Mouse (Mus musculus): ENCODE results near the gene Gm10521. TPM values are rescaled to one million over a fixed set of nuclear protein-coding genes. Genes with fewer than 3 reads are reported as not detected.

Gene Gm10521
- polyA plus RNA-seq, 2 experiments, result 0.16 TPM; not detected in 1

DNA sequence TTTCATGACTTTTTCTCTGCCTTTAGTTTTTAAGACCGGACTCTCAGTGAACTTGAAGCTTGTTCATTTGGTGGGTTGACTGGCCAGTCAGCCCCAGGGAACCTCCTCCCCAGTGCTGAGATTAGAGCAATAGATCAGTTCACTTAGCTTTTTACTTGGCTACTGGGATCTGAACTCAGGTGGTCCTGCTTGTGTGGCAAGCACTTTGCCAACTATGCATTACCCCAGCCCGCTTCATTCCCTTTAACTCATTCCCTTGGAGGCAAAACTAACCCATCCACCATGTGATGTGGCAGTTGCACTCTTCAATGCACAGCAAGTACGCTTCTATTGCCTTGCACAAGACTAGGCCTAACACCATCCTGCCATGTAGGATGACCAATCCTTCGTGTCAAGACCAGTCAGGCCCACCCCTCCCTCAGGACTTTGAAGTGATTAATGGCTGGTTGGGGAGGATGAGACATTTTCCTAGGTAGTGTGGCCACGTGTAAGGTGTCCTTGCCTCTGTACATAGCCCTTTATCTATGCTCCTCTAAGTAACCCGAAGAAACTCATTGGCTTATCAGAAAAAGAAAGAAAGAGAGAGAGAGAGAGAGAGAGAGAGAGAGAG is 24.5 kb downstream of the Gm10521 start:
- Histone ChIP-seq H3K9me3 (ENCODE audit: control insufficient read depth, low read length) (no peaks in the 10 kb centered on the region), H3K4me1 (ENCODE audit: control insufficient read depth, insufficient read depth, low read length) (no peaks in the 10 kb centered on the region), H3K27ac (replicated peaks; ENCODE audit: low read depth, low read length) (no peak overlapping the region), H3K27me3 (ENCODE audit: control insufficient read depth, insufficient read depth, low read length) (no peaks in the 10 kb centered on the region), H3K36me3 (ENCODE audit: control insufficient read depth, insufficient read depth, low read length) (no peaks in the 10 kb centered on the region), H3K9ac (ENCODE audit: low read depth, low read length, severe bottlenecking) (no peak overlapping the region), H3K4me3 (replicated peaks; ENCODE audit: low read length) (no peak overlapping the region), H3K4me2 (replicated peaks; ENCODE audit: low read depth, low read length, severe bottlenecking) (no peak overlapping the region)
- DNase-seq (ENCODE audit: low spot score) (no peak), ATAC-seq (ENCODE audit: low FRiP score, low read depth) (no peak)
- 75% methylated on average over 6 of the region's 6 CpGs for WGBS
- no peak for TF ChIP-seq POLR2A (IDR thresholded peaks at IDR 0.05; ENCODE audit: borderline replicate concordance, extremely low read depth, insufficient read depth, insufficient read length)

DNA sequence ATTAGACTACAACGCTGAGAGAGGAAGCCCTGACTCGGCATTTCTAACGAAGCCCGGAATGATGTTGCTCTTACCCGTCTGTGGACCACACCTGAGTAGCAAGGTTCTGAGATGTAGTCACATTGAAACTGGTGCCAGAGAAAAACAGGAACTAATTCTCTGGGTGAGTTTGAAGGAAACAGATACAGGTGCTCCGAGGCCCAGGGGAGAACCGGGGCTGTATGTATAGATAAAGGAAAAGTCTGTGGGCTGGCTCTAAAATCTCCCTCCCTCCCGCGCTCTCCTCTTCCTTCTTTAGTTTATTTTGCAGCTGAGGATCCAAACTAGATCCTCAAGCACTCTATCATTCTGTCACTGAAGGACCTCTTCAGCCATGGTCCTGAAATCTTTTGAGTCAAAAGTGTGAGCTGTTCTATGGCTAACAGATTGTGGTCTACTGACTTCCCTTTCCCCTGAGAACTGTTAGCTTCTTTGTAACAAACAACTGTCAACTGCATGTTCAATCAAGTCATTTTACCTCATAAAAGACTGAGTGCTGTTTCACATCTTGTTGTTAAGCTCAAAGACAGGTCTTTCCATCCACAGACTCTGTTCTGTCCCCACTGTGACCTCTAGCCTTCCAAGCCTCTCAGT is 25.6 kb downstream of the Gm10521 start:
- ATAC-seq (ENCODE audit: low FRiP score, low read depth) (no peak), DNase-seq (ENCODE audit: low spot score) (no peak)
- no peaks in the 10 kb centered on the region for H3K9me3 ChIP-seq (ENCODE audit: control insufficient read depth, low read length)
- no peaks in the 10 kb centered on the region for H3K36me3 ChIP-seq (ENCODE audit: control insufficient read depth, insufficient read depth, low read length)
- H3K4me1 ChIP-seq (ENCODE audit: control insufficient read depth, insufficient read depth, low read length), result no peaks in the 10 kb centered on the region
- no peaks in the 10 kb centered on the region for H3K27me3 ChIP-seq (ENCODE audit: control insufficient read depth, insufficient read depth, low read length)
- H3K27ac ChIP-seq (replicated peaks; ENCODE audit: low read depth, low read length), result no peak overlapping the region
- whole genome bisulfite sequencing, result 74% methylated on average over 9 of the region's 9 CpGs
- no peak overlapping the region for H3K4me2 ChIP-seq (replicated peaks; ENCODE audit: low read depth, low read length, severe bottlenecking)
- no peak for TF ChIP-seq POLR2A (IDR thresholded peaks at IDR 0.05; ENCODE audit: borderline replicate concordance, extremely low read depth, insufficient read depth, insufficient read length)
- no peak overlapping the region for H3K9ac ChIP-seq (ENCODE audit: low read depth, low read length, severe bottlenecking)
- no peak overlapping the region for H3K4me3 ChIP-seq (replicated peaks; ENCODE audit: low read length)

DNA sequence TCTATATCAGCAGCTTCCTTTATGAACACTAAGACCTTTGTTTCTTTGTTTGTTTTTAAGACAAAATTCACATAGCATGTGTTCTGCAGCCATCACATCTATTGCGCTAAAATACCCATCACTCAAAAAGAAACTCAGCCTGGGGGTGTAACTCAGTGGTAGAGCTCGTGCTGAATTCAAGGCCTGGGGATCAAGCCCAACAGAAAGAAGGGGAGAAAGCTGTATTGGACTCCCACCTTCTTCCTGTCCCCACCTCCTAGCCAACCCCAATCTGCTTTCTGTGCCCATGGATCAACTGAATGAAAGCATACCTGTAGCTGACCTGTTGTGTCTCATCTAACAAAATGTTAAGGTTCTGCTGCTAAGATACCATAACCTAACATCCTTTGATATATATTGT is 26.2 kb downstream of the Gm10521 start:
- Histone ChIP-seq H3K4me2 (replicated peaks; ENCODE audit: low read depth, low read length, severe bottlenecking) (no peak overlapping the region), H3K9ac (ENCODE audit: low read depth, low read length, severe bottlenecking) (no peak overlapping the region), H3K9me3 (ENCODE audit: control insufficient read depth, low read length) (no peaks in the 10 kb centered on the region), H3K27ac (replicated peaks; ENCODE audit: low read depth, low read length) (no peak overlapping the region), H3K27me3 (ENCODE audit: control insufficient read depth, insufficient read depth, low read length) (no peaks in the 10 kb centered on the region), H3K4me1 (ENCODE audit: control insufficient read depth, insufficient read depth, low read length) (no peaks in the 10 kb centered on the region), H3K36me3 (ENCODE audit: control insufficient read depth, insufficient read depth, low read length) (no peaks in the 10 kb centered on the region), H3K4me3 (replicated peaks; ENCODE audit: low read length) (no peak overlapping the region)
- 69% methylated on average over 2 of the region's 2 CpGs for WGBS
- no peak for TF ChIP-seq POLR2A (IDR thresholded peaks at IDR 0.05; ENCODE audit: borderline replicate concordance, extremely low read depth, insufficient read depth, insufficient read length)
- ATAC-seq (ENCODE audit: low FRiP score, low read depth), result no peak
- DNase-seq (ENCODE audit: low spot score), result no peak

DNA sequence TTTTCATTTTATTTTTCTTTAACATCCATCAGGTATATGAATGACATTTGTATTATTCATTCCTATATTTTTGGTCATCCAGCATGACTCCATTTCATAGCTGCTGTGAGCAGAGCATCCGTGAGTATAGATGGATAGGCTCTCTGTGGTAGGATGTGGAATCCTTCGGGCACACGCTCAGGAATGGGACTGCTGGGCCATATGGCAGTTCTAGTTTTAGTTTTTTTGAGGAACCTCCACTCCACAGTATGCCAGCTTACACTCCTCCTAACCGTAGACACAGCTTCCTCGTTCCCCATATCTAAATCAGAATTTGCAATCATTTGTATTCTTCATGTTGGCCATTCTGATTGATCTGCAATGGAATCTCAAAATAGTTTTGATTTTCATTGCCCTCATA is 27.4 kb downstream of the Gm10521 start:
- ATAC-seq (ENCODE audit: low FRiP score, low read depth), result no peak
- H3K27me3 ChIP-seq (ENCODE audit: control insufficient read depth, insufficient read depth, low read length), result no peaks in the 10 kb centered on the region
- 88% methylated on average over 5 of the region's 5 CpGs for WGBS
- TF ChIP-seq POLR2A (IDR thresholded peaks at IDR 0.05; ENCODE audit: borderline replicate concordance, extremely low read depth, insufficient read depth, insufficient read length), result no peak
- H3K9me3 ChIP-seq (ENCODE audit: control insufficient read depth, low read length), result no peaks in the 10 kb centered on the region
- no peaks in the 10 kb centered on the region for H3K36me3 ChIP-seq (ENCODE audit: control insufficient read depth, insufficient read depth, low read length)
- no peak overlapping the region for H3K27ac ChIP-seq (replicated peaks; ENCODE audit: low read depth, low read length)
- no peak overlapping the region for H3K9ac ChIP-seq (ENCODE audit: low read depth, low read length, severe bottlenecking)
- no peak for DNase-seq (ENCODE audit: low spot score)
- no peak overlapping the region for H3K4me3 ChIP-seq (replicated peaks; ENCODE audit: low read length)
- no peak overlapping the region for H3K4me2 ChIP-seq (replicated peaks; ENCODE audit: low read depth, low read length, severe bottlenecking)
- H3K4me1 ChIP-seq (ENCODE audit: control insufficient read depth, insufficient read depth, low read length), result no peaks in the 10 kb centered on the region

DNA sequence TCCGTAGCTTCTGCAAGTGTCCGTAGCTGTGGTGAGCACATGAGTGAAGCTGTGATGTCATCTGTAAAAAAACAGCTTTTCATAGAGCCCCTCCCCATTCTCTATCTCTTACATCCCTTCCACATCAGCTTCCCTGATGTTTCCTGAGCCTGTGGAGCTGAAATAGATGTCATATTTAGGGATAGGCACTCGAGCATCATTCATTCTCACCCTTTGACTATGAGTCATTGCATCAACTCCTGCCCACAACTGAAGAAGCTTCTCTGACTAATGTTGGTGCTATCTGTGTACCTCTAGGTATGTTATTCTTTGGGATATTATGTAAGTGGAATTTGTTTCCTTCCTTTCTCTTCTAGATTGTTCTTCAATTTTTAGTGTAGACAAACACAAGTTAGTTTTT is 29.4 kb downstream of the Gm10521 start:
- no peaks in the 10 kb centered on the region for H3K27me3 ChIP-seq (ENCODE audit: control insufficient read depth, insufficient read depth, low read length)
- no peak for TF ChIP-seq POLR2A (IDR thresholded peaks at IDR 0.05; ENCODE audit: borderline replicate concordance, extremely low read depth, insufficient read depth, insufficient read length)
- H3K36me3 ChIP-seq (ENCODE audit: control insufficient read depth, insufficient read depth, low read length), result no peaks in the 10 kb centered on the region
- no peaks in the 10 kb centered on the region for H3K9me3 ChIP-seq (ENCODE audit: control insufficient read depth, low read length)
- ATAC-seq (ENCODE audit: low FRiP score, low read depth) (no peak), DNase-seq (ENCODE audit: low spot score) (no peak)
- H3K27ac ChIP-seq (replicated peaks; ENCODE audit: low read depth, low read length), result no peak overlapping the region
- no peak overlapping the region for H3K4me2 ChIP-seq (replicated peaks; ENCODE audit: low read depth, low read length, severe bottlenecking)
- no peaks in the 10 kb centered on the region for H3K4me1 ChIP-seq (ENCODE audit: control insufficient read depth, insufficient read depth, low read length)
- WGBS, result 73% methylated on average over 3 of the region's 3 CpGs
- no peak overlapping the region for H3K9ac ChIP-seq (ENCODE audit: low read depth, low read length, severe bottlenecking)
- no peak overlapping the region for H3K4me3 ChIP-seq (replicated peaks; ENCODE audit: low read length)

All from limb, embryonic 14.5 days (tissue).